Mouse (Mus musculus): Measurements from ENCODE around the gene Nxnl1.

DNA sequence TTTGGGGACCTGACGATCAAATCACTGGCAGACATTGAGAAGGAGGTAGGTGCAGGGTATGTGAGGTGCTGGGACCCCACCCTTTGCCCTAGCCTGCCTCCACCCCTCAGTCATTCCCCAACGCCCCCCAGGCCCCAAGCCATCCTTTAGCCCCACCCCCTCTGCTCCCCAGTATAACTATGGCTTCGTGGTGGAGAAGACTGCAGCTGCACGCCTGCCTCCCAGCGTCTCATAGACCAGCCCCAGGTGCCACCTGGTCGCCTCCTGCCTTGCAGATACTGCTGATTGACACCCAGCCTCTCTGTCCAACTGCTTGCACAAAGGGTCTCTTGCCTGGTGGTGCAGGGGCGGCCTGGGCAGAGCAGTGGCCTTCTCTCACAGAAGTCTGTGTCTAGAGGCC, 18.8 kb downstream of the Nxnl1 start:
- TF ChIP-seq POLR2A (IDR thresholded peaks at IDR 0.05; ENCODE audit: low read depth, low read length) (no peak), CTCF (IDR thresholded peaks at IDR 0.05; ENCODE audit: extremely low read depth, insufficient read depth, insufficient read length, insufficient replicate concordance) (no peak)
